Mouse (Mus musculus) cerebellum, adult 18-20 months (tissue): Measurements from ENCODE around the gene Pcgf1.

Experiments
- DNase-seq, 2 experiments: peaks; one replicate each; pipeline ENCODE4 v3.0.0; 2021

Pcgf1 gene

GRCm38 (mm10) chr6:83127419-83127818, 49.8 kb downstream of the Pcgf1 start:
- no peak for DNase-seq
